Mouse (Mus musculus): ENCODE results near the gene Phactr1. TPM values are rescaled to one million over a fixed set of nuclear protein-coding genes. Genes with fewer than 3 reads are reported as not detected.

Phactr1 gene
- polyA plus RNA-seq, 1 experiment from 2014 or later, result 15.5 TPM

GRCm38 (mm10) chr13:42872125-42872524 is 191.7 kb downstream of the Phactr1 start:
- Histone ChIP-seq H3K9me3 (ENCODE audit: control insufficient read depth, low read length) (no peaks in the 10 kb centered on the region), H3K27ac (ENCODE audit: low read depth, low read length) (no peak overlapping the region), H3K27me3 (ENCODE audit: control insufficient read depth, insufficient read depth, low read length) (no peaks in the 10 kb centered on the region), H3K9ac (ENCODE audit: low read length) (no peak overlapping the region), H3K36me3 (ENCODE audit: control insufficient read depth, insufficient read depth, low read length) (no peaks in the 10 kb centered on the region), H3K4me1 (ENCODE audit: control insufficient read depth, insufficient read depth, low read length) (peaks cover under 1% of the 10 kb centered on the region; the same call in 1 of the 2 replicates), H3K4me2 (no peak overlapping the region), H3K4me3 (ENCODE audit: low read depth, low read length) (no peak overlapping the region)
- ATAC-seq (ENCODE audit: low FRiP score), result no peak
- DNase-seq (ENCODE audit: low spot score, missing footprints), result no peak
- WGBS, result 42% methylated on average over 1 of the region's 1 CpGs

GRCm38 (mm10) chr13:42878346-42878745 is 197.9 kb downstream of the Phactr1 start:
- Histone ChIP-seq H3K36me3 (ENCODE audit: control insufficient read depth, insufficient read depth, low read length) (no peaks in the 10 kb centered on the region), H3K9me3 (ENCODE audit: control insufficient read depth, low read length) (no peaks in the 10 kb centered on the region), H3K9ac (ENCODE audit: low read length) (no peak overlapping the region), H3K4me2 (no peak overlapping the region), H3K27ac (ENCODE audit: low read depth, low read length) (no peak overlapping the region), H3K27me3 (ENCODE audit: control insufficient read depth, insufficient read depth, low read length) (no peaks in the 10 kb centered on the region), H3K4me3 (ENCODE audit: low read depth, low read length) (no peak overlapping the region), H3K4me1 (ENCODE audit: control insufficient read depth, insufficient read depth, low read length) (no peaks in the 10 kb centered on the region)
- no peak for DNase-seq (ENCODE audit: low spot score, missing footprints)
- ATAC-seq (ENCODE audit: low FRiP score), result no peak
- WGBS, result 34% methylated on average over 2 of the region's 2 CpGs

- H3K27me3 ChIP-seq (ENCODE audit: control insufficient read depth, insufficient read depth, low read length), result no peaks in the 10 kb centered on the region
- no peaks in the 10 kb centered on the region for H3K4me1 ChIP-seq (ENCODE audit: control insufficient read depth, insufficient read depth, low read length)
- H3K9me3 ChIP-seq (ENCODE audit: control insufficient read depth, low read length), result no peaks in the 10 kb centered on the region
- H3K27ac ChIP-seq (ENCODE audit: low read depth, low read length), result no peak overlapping the region
- H3K9ac ChIP-seq (ENCODE audit: low read length), result no peak overlapping the region
- DNase-seq (ENCODE audit: low spot score, missing footprints), result no peak
- no peak for ATAC-seq (ENCODE audit: low FRiP score)
- WGBS, result 71% methylated on average over 14 of the region's 14 CpGs
- no peaks in the 10 kb centered on the region for H3K36me3 ChIP-seq (ENCODE audit: control insufficient read depth, insufficient read depth, low read length)
- H3K4me2 ChIP-seq, result no peak overlapping the region
- H3K4me3 ChIP-seq (ENCODE audit: low read depth, low read length), result no peak overlapping the region
Measured at GRCm38 (mm10) chr13:42884033-42884724, 203.8 kb downstream of the Phactr1 start.

- H3K9me3 ChIP-seq (ENCODE audit: control insufficient read depth, low read length), result no peaks in the 10 kb centered on the region
- H3K36me3 ChIP-seq (ENCODE audit: control insufficient read depth, insufficient read depth, low read length), result no peaks in the 10 kb centered on the region
- H3K4me1 ChIP-seq (ENCODE audit: control insufficient read depth, insufficient read depth, low read length), result no peaks in the 10 kb centered on the region
- no peak overlapping the region for H3K4me3 ChIP-seq (ENCODE audit: low read depth, low read length)
- no peaks in the 10 kb centered on the region for H3K27me3 ChIP-seq (ENCODE audit: control insufficient read depth, insufficient read depth, low read length)
- no peak for DNase-seq (ENCODE audit: low spot score, missing footprints)
- whole genome bisulfite sequencing, result 75% methylated on average over 1 of the region's 1 CpGs
- no peak overlapping the region for H3K9ac ChIP-seq (ENCODE audit: low read length)
- H3K27ac ChIP-seq (ENCODE audit: low read depth, low read length), result no peak overlapping the region
- H3K4me2 ChIP-seq, result no peak overlapping the region
- ATAC-seq (ENCODE audit: low FRiP score), result no peak
Measured at GRCm38 (mm10) chr13:42884725-42885115, 204.3 kb downstream of the Phactr1 start.

GRCm38 (mm10) chr13:42887701-42888100 is 207.3 kb downstream of the Phactr1 start:
- H3K4me2 ChIP-seq, result no peak overlapping the region
- no peaks in the 10 kb centered on the region for H3K9me3 ChIP-seq (ENCODE audit: control insufficient read depth, low read length)
- ATAC-seq (ENCODE audit: low FRiP score) (no peak), DNase-seq (ENCODE audit: low spot score, missing footprints) (no peak)
- no peak overlapping the region for H3K27ac ChIP-seq (ENCODE audit: low read depth, low read length)
- no peaks in the 10 kb centered on the region for H3K27me3 ChIP-seq (ENCODE audit: control insufficient read depth, insufficient read depth, low read length)
- no peaks in the 10 kb centered on the region for H3K4me1 ChIP-seq (ENCODE audit: control insufficient read depth, insufficient read depth, low read length)
- WGBS, result 86% methylated on average over 5 of the region's 5 CpGs
- H3K4me3 ChIP-seq (ENCODE audit: low read depth, low read length), result no peak overlapping the region
- H3K36me3 ChIP-seq (ENCODE audit: control insufficient read depth, insufficient read depth, low read length), result no peaks in the 10 kb centered on the region
- H3K9ac ChIP-seq (ENCODE audit: low read length), result no peak overlapping the region

GRCm38 (mm10) chr13:42889516-42890474 is 209.4 kb downstream of the Phactr1 start:
- Histone ChIP-seq H3K9ac (ENCODE audit: low read length) (no peak overlapping the region), H3K27ac (ENCODE audit: low read depth, low read length) (no peak overlapping the region), H3K4me2 (no peak overlapping the region), H3K4me1 (ENCODE audit: control insufficient read depth, insufficient read depth, low read length) (no peaks in the 10 kb centered on the region), H3K4me3 (ENCODE audit: low read depth, low read length) (no peak overlapping the region), H3K27me3 (ENCODE audit: control insufficient read depth, insufficient read depth, low read length) (no peaks in the 10 kb centered on the region), H3K36me3 (ENCODE audit: control insufficient read depth, insufficient read depth, low read length) (no peaks in the 10 kb centered on the region), H3K9me3 (ENCODE audit: control insufficient read depth, low read length) (no peaks in the 10 kb centered on the region)
- ATAC-seq (ENCODE audit: low FRiP score), result no peak
- 81% methylated on average over 12 of the region's 12 CpGs for WGBS
- no peak for DNase-seq (ENCODE audit: low spot score, missing footprints)

- ATAC-seq (ENCODE audit: low FRiP score) (no peak), DNase-seq (ENCODE audit: low spot score, missing footprints) (no peak)
- WGBS, result 78% methylated on average over 5 of the region's 5 CpGs
- Histone ChIP-seq H3K4me3 (ENCODE audit: low read depth, low read length) (no peak overlapping the region), H3K27ac (ENCODE audit: low read depth, low read length) (no peak overlapping the region), H3K27me3 (ENCODE audit: control insufficient read depth, insufficient read depth, low read length) (no peaks in the 10 kb centered on the region), H3K4me1 (ENCODE audit: control insufficient read depth, insufficient read depth, low read length) (no peaks in the 10 kb centered on the region), H3K9ac (ENCODE audit: low read length) (no peak overlapping the region), H3K4me2 (no peak overlapping the region), H3K36me3 (ENCODE audit: control insufficient read depth, insufficient read depth, low read length) (no peaks in the 10 kb centered on the region), H3K9me3 (ENCODE audit: control insufficient read depth, low read length) (no peaks in the 10 kb centered on the region)
Measured at GRCm38 (mm10) chr13:42890651-42891050, 210.2 kb downstream of the Phactr1 start.

- ATAC-seq (ENCODE audit: low FRiP score), result no peak
Measured at GRCm38 (mm10) chr13:42894016-42894415, 213.6 kb downstream of the Phactr1 start.

GRCm38 (mm10) chr13:42894598-42894997 is 214.2 kb downstream of the Phactr1 start:
- no peaks in the 10 kb centered on the region for H3K9me3 ChIP-seq (ENCODE audit: control insufficient read depth, low read length)
- no peaks in the 10 kb centered on the region for H3K4me1 ChIP-seq (ENCODE audit: control insufficient read depth, insufficient read depth, low read length)
- no peaks in the 10 kb centered on the region for H3K36me3 ChIP-seq (ENCODE audit: control insufficient read depth, insufficient read depth, low read length)
- DNase-seq (ENCODE audit: low spot score, missing footprints), result no peak
- WGBS, result 94% methylated on average over 12 of the region's 12 CpGs
- no peak overlapping the region for H3K9ac ChIP-seq (ENCODE audit: low read length)
- H3K27ac ChIP-seq (ENCODE audit: low read depth, low read length), result no peak overlapping the region
- no peak overlapping the region for H3K4me3 ChIP-seq (ENCODE audit: low read depth, low read length)
- H3K27me3 ChIP-seq (ENCODE audit: control insufficient read depth, insufficient read depth, low read length), result no peaks in the 10 kb centered on the region
- H3K4me2 ChIP-seq, result no peak overlapping the region
- ATAC-seq (ENCODE audit: low FRiP score), result no peak

More at GRCm38 (mm10) chr13:42894016-42894415, 213.6 kb downstream of the Phactr1 start:
- Histone ChIP-seq H3K4me2 (no peak overlapping the region), H3K4me3 (ENCODE audit: low read depth, low read length) (no peak overlapping the region), H3K9ac (ENCODE audit: low read length) (no peak overlapping the region), H3K36me3 (ENCODE audit: control insufficient read depth, insufficient read depth, low read length) (no peaks in the 10 kb centered on the region), H3K27me3 (ENCODE audit: control insufficient read depth, insufficient read depth, low read length) (no peaks in the 10 kb centered on the region), H3K4me1 (ENCODE audit: control insufficient read depth, insufficient read depth, low read length) (no peaks in the 10 kb centered on the region), H3K27ac (ENCODE audit: low read depth, low read length) (no peak overlapping the region), H3K9me3 (ENCODE audit: control insufficient read depth, low read length) (no peaks in the 10 kb centered on the region)
- WGBS, result 92% methylated on average over 10 of the region's 10 CpGs
- DNase-seq (ENCODE audit: low spot score, missing footprints), result no peak
